Mouse (Mus musculus) intestine, embryonic 14.5 days (tissue): ENCODE results near the gene Dscam. TPM values are rescaled to one million over a fixed set of nuclear protein-coding genes. Genes with fewer than 3 reads are reported as not detected.

ENCODE experiments used
- ATAC-seq: fragments of 200-750 bp; cut with Nextera tagmentation; replicated peaks from 2 replicates; pipeline ENCODE4 v1.8.0; 2017; ENCODE audit warnings: low read depth, moderate number of reproducible peaks, moderate TSS enrichment, moderate library complexity; ENCODE audit not compliant: low FRiP score, low TSS enrichment
- DNase-seq: peaks from one replicate; pipeline ENCODE4 v3.0.0-alpha.2; 2018; ENCODE audit warnings: low spot score
- H3K27ac ChIP-seq: fragments of 300-500 bp; sonication (generic); 2 replicates; pipeline ENCODE4 v1.5.1; 2014; ENCODE audit warnings: low read depth, mild to moderate bottlenecking, control low read depth
- H3K27me3 ChIP-seq: fragments of 300-500 bp; sonication (generic); replicated peaks from 2 replicates; pipeline ENCODE4 v1.6.1; 2014; ENCODE audit warnings: low read length, control low read depth; ENCODE audit not compliant: control insufficient read depth, insufficient read depth
- H3K36me3 ChIP-seq: fragments of 300-500 bp; sonication (generic); 2 replicates; pipeline ENCODE4 v1.6.1; 2014; ENCODE audit warnings: low read length, control low read depth; ENCODE audit not compliant: control insufficient read depth, insufficient read depth
- H3K4me1 ChIP-seq: fragments of 300-500 bp; sonication (generic); replicated peaks from 2 replicates; pipeline ENCODE4 v1.6.1; 2014; ENCODE audit warnings: low read length, control low read depth, mixed read lengths; ENCODE audit not compliant: control insufficient read depth, insufficient read depth
- H3K4me2 ChIP-seq: fragments of 300-500 bp; sonication (generic); 2 replicates; pipeline ENCODE4 v1.6.1; 2014; ENCODE audit warnings: low read length
- H3K4me3 ChIP-seq: fragments of 300-500 bp; sonication (generic); 2 replicates; pipeline ENCODE4 v1.5.1; 2014; ENCODE audit warnings: low read depth, low read length, control low read depth, mixed read lengths
- H3K9ac ChIP-seq: fragments of 300-500 bp; sonication (generic); 2 replicates; pipeline ENCODE4 v1.6.1; 2014; ENCODE audit warnings: mild to moderate bottlenecking, low read length
- H3K9me3 ChIP-seq: fragments of 300-500 bp; sonication (generic); 2 replicates; pipeline ENCODE4 v1.6.1; 2016; ENCODE audit warnings: low read length, control low read depth; ENCODE audit not compliant: control insufficient read depth
- WGBS: fragments of 180-500 bp; shearing (Covaris S2); extraction: QIAGEN DNeasy Blood & Tissue Kit; methylation state at CpG from one replicate; pipeline ENCODE4 v1.1.7; 2014; 5-methylcytosine and 5-hydroxymethylcytosine counted together
- polyA plus RNA-seq: library from polyadenylated mRNA; unstranded; fragments of >200 nt; fragmentation: Nextera tagmentation; extraction: Ambion mirVana; gene quantifications from 2 replicates; pipeline ENCODE4 v1.2.1, GENCODE M21; 2014

The Dscam gene
- polyA plus RNA-seq, 1 experiment from 2014 or later: 0.37 TPM

- Histone ChIP-seq H3K9me3 (no peaks in the 10 kb centered on the region), H3K27me3 (no peaks in the 10 kb centered on the region), H3K27ac (no peak overlapping the region), H3K4me2 (no peak overlapping the region), H3K4me3 (no peak overlapping the region), H3K9ac (no peak overlapping the region), H3K36me3 (no peaks in the 10 kb centered on the region), H3K4me1 (0 out of 2 replicates have a peak, but pooled peaks cover 4% of the 10 kb centered on the region)
- WGBS: 72% methylated on average over 25 of the region's 25 CpGs
- DNase-seq (no peak), ATAC-seq (no peak)
Measured at GRCm38 (mm10) chr16:96673191-96673847, 497.2 kb downstream of the Dscam start.

GRCm38 (mm10) chr16:96671603-96672374 lies 498.8 kb downstream of the Dscam start:
- H3K9me3 ChIP-seq: no peaks in the 10 kb centered on the region
- DNase-seq: peak; percentile 54
- H3K27me3 ChIP-seq: no peaks in the 10 kb centered on the region
- 63% methylated on average over 11 of the region's 11 CpGs for WGBS
- H3K4me2 ChIP-seq: no peak overlapping the region
- ATAC-seq: no peak
- 0 out of 2 replicates have a peak, but pooled peaks cover 4% of the 10 kb centered on the region for H3K4me1 ChIP-seq
- no peak overlapping the region for H3K4me3 ChIP-seq
- H3K36me3 ChIP-seq: no peaks in the 10 kb centered on the region
- H3K9ac ChIP-seq: no peak overlapping the region
- H3K27ac ChIP-seq: no peak overlapping the region

- no peak for ATAC-seq
- H3K4me3 ChIP-seq: no peak overlapping the region
- no peak overlapping the region for H3K4me2 ChIP-seq
- H3K36me3 ChIP-seq: no peaks in the 10 kb centered on the region
- H3K27ac ChIP-seq: no peak overlapping the region
- WGBS: 54% methylated on average over 5 of the region's 5 CpGs
- DNase-seq: no peak
- no peaks in the 10 kb centered on the region for H3K27me3 ChIP-seq
- H3K4me1 ChIP-seq: no peaks in the 10 kb centered on the region
- no peak overlapping the region for H3K9ac ChIP-seq
- H3K9me3 ChIP-seq: no peaks in the 10 kb centered on the region
Measured at GRCm38 (mm10) chr16:96669706-96670105, 500.8 kb downstream of the Dscam start.

- no peak overlapping the region for H3K4me2 ChIP-seq
- H3K4me3 ChIP-seq: no peak overlapping the region
- 88% methylated on average over 1 of the region's 1 CpGs for WGBS
- H3K4me1 ChIP-seq: no peaks in the 10 kb centered on the region
- no peaks in the 10 kb centered on the region for H3K9me3 ChIP-seq
- DNase-seq (no peak), ATAC-seq (no peak)
- no peak overlapping the region for H3K27ac ChIP-seq
- no peaks in the 10 kb centered on the region for H3K27me3 ChIP-seq
- H3K9ac ChIP-seq: no peak overlapping the region
- no peaks in the 10 kb centered on the region for H3K36me3 ChIP-seq
Measured at GRCm38 (mm10) chr16:96668478-96668877, 502.1 kb downstream of the Dscam start.

- ATAC-seq: no peak
- no peak for DNase-seq
- Histone ChIP-seq H3K4me2 (no peak overlapping the region), H3K27me3 (no peaks in the 10 kb centered on the region), H3K4me3 (no peak overlapping the region), H3K36me3 (no peaks in the 10 kb centered on the region), H3K9ac (no peak overlapping the region), H3K9me3 (no peaks in the 10 kb centered on the region), H3K4me1 (no peaks in the 10 kb centered on the region), H3K27ac (no peak overlapping the region)
- 77% methylated on average over 3 of the region's 3 CpGs for WGBS
Measured at GRCm38 (mm10) chr16:96661073-96661472, 509.5 kb downstream of the Dscam start.

GRCm38 (mm10) chr16:96659275-96659674 lies 511.3 kb downstream of the Dscam start:
- Histone ChIP-seq H3K4me3 (no peak overlapping the region), H3K27me3 (no peaks in the 10 kb centered on the region), H3K4me2 (no peak overlapping the region), H3K4me1 (no peaks in the 10 kb centered on the region), H3K9ac (no peak overlapping the region), H3K27ac (no peak overlapping the region), H3K36me3 (no peaks in the 10 kb centered on the region), H3K9me3 (no peaks in the 10 kb centered on the region)
- WGBS: 69% methylated on average over 5 of the region's 5 CpGs
- ATAC-seq: no peak
- no peak for DNase-seq

GRCm38 (mm10) chr16:96655548-96655947 lies 515.0 kb downstream of the Dscam start:
- Histone ChIP-seq H3K9ac (no peak overlapping the region), H3K9me3 (no peaks in the 10 kb centered on the region), H3K4me1 (no peaks in the 10 kb centered on the region), H3K27ac (no peak overlapping the region), H3K4me3 (no peak overlapping the region), H3K27me3 (no peaks in the 10 kb centered on the region), H3K36me3 (no peaks in the 10 kb centered on the region), H3K4me2 (no peak overlapping the region)
- WGBS: 83% methylated on average over 4 of the region's 4 CpGs
- ATAC-seq: no peak
- DNase-seq: no peak

GRCm38 (mm10) chr16:96654054-96654453 lies 516.5 kb downstream of the Dscam start:
- Histone ChIP-seq H3K4me3 (no peak overlapping the region), H3K27me3 (no peaks in the 10 kb centered on the region)
- 89% methylated on average over 4 of the region's 4 CpGs for WGBS

GRCm38 (mm10) chr16:96651444-96651843 lies 519.1 kb downstream of the Dscam start:
- no peak for DNase-seq
- H3K9ac ChIP-seq: no peak overlapping the region
- H3K4me3 ChIP-seq: no peak overlapping the region
- H3K27ac ChIP-seq: no peak overlapping the region
- no peaks in the 10 kb centered on the region for H3K9me3 ChIP-seq
- H3K27me3 ChIP-seq: no peaks in the 10 kb centered on the region
- WGBS: 85% methylated on average over 3 of the region's 3 CpGs
- no peak overlapping the region for H3K4me2 ChIP-seq
- no peak for ATAC-seq
- no peaks in the 10 kb centered on the region for H3K4me1 ChIP-seq
- no peaks in the 10 kb centered on the region for H3K36me3 ChIP-seq

More at GRCm38 (mm10) chr16:96654054-96654453, 516.5 kb downstream of the Dscam start:
- Histone ChIP-seq H3K4me2 (no peak overlapping the region), H3K4me1 (no peaks in the 10 kb centered on the region), H3K9me3 (no peaks in the 10 kb centered on the region), H3K27ac (no peak overlapping the region), H3K36me3 (no peaks in the 10 kb centered on the region), H3K9ac (no peak overlapping the region)
- no peak for ATAC-seq
- DNase-seq: no peak
